Mouse (Mus musculus) olfactory bulb, adult 2 months (tissue): ENCODE data around the gene Poc1a.

Experiments
- CTCF ChIP-seq: fragments of 200-500 bp; IDR thresholded peaks from 2 replicates; pipeline ENCODE4 v1.5.1; 2012; ENCODE audit warnings: low read depth, mild to moderate bottlenecking, low read length, moderate library complexity; ENCODE audit not compliant: insufficient read depth
- POLR2A ChIP-seq: fragments of 200-500 bp; IDR thresholded peaks from 2 replicates; pipeline ENCODE4 v1.6.1; 2012; ENCODE audit warnings: mild to moderate bottlenecking, low read depth, low read length, moderate library complexity; ENCODE audit not compliant: insufficient read depth

DNA sequence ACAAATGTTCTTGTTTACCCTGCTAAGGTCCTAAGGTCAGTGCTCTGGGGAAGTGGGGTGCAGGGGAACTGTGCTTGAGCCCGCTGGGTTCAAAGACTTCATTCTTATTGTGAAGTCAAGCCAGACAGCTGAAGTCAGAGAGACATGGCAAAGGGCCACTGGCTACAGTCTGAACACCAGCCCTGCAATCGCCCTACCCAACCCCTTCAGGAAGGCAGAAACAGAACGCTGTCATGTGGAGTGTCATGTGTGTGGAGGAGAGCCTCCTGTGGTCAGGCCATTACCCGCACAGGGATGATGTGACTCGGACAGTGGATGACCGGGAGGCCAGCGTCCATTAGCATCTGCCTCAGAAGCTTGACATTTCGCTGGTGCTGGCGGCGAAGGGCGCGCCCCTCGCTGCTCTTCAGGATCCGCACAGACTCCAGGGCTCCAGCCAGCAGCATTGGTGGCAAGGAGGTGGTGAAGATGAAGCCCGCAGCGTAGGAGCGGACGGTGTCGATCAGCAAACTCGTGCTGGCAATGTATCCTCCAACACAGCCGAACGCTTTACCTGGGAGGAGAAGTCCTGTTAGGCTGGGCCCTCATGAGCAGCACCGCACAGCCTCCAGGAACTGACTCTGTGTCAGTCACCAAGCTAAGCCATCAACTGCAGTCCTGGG is 44.6 kb upstream of the Poc1a start:
- TF ChIP-seq POLR2A (no peak), CTCF (no peak)
